Mouse (Mus musculus) erythroblast, embryonic 14.5 days (primary cell): ENCODE results near the gene Fcrlb. TPM values are rescaled to one million over a fixed set of nuclear protein-coding genes. Genes with fewer than 3 reads are reported as not detected.

Source experiments
- H3K27me3 ChIP-seq: 2 replicates; pipeline ENCODE4 v1.6.1; 2012; ENCODE audit warnings: inconsistent platforms; ENCODE audit not compliant: control insufficient read depth
- H3K36me3 ChIP-seq: 2 replicates; pipeline ENCODE4 v1.6.1; 2012; ENCODE audit warnings: mild to moderate bottlenecking, inconsistent platforms; ENCODE audit not compliant: control insufficient read depth
- H3K4me1 ChIP-seq: 2 replicates; pipeline ENCODE4 v1.6.1; 2012; ENCODE audit warnings: inconsistent platforms; ENCODE audit not compliant: control insufficient read depth
- H3K4me3 ChIP-seq: replicated peaks from 2 replicates; pipeline ENCODE3; 2012; ENCODE audit warnings: moderate library complexity, mild to moderate bottlenecking, inconsistent platforms
- H3K9me3 ChIP-seq: 2 replicates; pipeline ENCODE4 v1.6.1; 2012; ENCODE audit warnings: low read length, inconsistent platforms, mixed read lengths; ENCODE audit not compliant: control insufficient read depth
- GATA1 ChIP-seq: IDR thresholded peaks from 2 replicates; pipeline ENCODE4 v1.6.1; 2012; ENCODE audit warnings: low read length, inconsistent platforms, mixed read lengths
- TAL1 ChIP-seq: IDR thresholded peaks from 3 replicates; pipeline ENCODE4 v1.6.1; 2012; ENCODE audit warnings: low read length, inconsistent platforms, mixed read lengths
- polyA plus RNA-seq: library from polyadenylated mRNA; stranded (reverse); fragments of >175 nt; gene quantifications from 2 replicates; pipeline ENCODE4 v1.2.3, GENCODE M21; 2012

Gene Fcrlb
- polyA plus RNA-seq, 1 experiment: not detected

GRCm38 (mm10) chr1:170915657-170916056, 2.9 kb upstream of the Fcrlb start:
- H3K27me3 ChIP-seq: peaks cover 3% of the 10 kb centered on the region; the same call in 1 of the 2 replicates
- no peaks in the 10 kb centered on the region for H3K9me3 ChIP-seq
- no peaks in the 10 kb centered on the region for H3K4me1 ChIP-seq
- no peaks in the 10 kb centered on the region for H3K36me3 ChIP-seq
- TF ChIP-seq GATA1 (no peak), TAL1 (no peak)
- no peak overlapping the region for H3K4me3 ChIP-seq

DNA sequence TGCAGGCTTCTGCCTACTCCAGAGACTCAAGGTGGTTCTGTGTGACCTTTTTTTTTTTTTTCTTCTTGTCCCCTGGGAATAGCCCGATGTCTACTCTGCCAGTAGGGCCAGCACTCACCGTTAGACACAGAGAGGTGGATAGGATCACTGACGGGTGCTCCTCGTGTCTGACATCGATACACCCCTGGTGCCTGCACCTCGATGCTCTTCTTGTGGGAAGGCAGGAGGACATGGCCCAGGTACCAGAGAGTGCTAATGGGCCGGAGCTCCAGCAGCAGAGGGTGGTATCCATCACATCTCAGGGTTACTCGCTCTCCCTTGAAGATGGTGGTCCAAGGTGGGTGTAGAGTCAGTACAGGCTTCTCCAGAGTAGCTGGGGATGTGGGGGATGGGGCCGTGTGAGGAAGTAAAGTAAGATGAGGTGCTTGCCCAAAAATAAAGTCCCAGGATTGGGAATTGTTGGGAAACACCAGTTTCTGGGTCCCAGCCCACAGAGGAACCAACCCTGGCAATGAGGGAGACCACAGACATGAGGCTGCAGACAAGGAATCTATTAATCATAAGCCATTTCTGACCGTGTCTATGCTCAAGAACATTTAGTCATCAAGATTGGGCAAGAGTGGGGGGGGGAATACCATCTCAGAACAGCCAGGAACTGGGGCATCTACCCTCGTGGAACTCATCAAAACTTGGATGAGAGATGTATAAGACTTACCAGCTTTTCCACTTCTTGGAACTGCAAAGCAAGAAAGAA, 657 bp downstream of the Fcrlb start:
- H3K4me3 ChIP-seq: no peak overlapping the region
- peaks cover 3% of the 10 kb centered on the region for H3K4me1 ChIP-seq
- no peaks in the 10 kb centered on the region for H3K36me3 ChIP-seq
- TF ChIP-seq TAL1 (no peak), GATA1 (no peak)
- peaks cover 24% of the 10 kb centered on the region for H3K27me3 ChIP-seq
- H3K9me3 ChIP-seq: no peaks in the 10 kb centered on the region; the same call in 1 of the 2 replicates

GRCm38 (mm10) chr1:170908341-170908740, 4.4 kb downstream of the Fcrlb start:
- TF ChIP-seq TAL1 (no peak), GATA1 (no peak)
- Histone ChIP-seq H3K4me1 (peaks cover 3% of the 10 kb centered on the region), H3K4me3 (no peak overlapping the region), H3K27me3 (peaks cover 39% of the 10 kb centered on the region), H3K36me3 (no peaks in the 10 kb centered on the region), H3K9me3 (no peaks in the 10 kb centered on the region; the same call in 1 of the 2 replicates)

DNA sequence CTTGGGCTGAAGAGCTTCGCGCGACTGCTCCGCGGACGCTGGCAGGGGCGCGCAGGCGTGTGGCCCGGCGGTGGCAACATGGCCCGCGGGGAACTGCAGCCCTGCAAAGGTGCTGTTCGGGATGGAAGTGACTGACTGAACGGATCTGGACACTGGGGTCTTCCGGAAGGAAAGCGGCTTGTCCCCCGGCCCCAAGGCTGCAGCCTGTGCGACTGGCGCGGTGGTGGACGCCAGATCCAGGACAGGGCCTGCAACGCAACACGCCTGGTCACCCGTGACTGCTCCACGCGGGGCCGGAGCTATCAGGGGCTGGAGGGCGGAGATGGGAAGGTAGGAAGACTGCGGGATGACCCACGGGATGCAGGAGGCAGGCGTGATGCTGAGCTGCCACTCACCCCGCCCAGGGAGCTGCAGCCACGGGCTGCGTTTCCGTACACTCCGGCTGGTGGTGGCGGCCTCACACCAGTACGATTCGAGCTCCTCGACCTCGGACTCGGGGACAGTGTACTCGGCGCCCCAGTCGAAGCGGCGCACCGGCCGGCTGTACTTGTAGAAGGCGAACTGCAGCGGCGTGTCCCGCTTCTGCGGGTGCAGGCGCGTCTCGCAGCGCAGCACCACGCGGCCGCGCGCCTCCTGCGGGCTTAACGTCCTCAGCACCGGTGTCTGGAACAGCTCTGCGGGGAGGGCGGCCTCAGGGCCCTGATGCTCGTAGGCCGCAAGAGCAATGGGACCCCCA, 5.1 kb downstream of the Fcrlb start:
- no peak for TF ChIP-seq TAL1
- no peak for TF ChIP-seq GATA1
- H3K4me1 ChIP-seq: peaks cover 3% of the 10 kb centered on the region
- peaks cover 42% of the 10 kb centered on the region for H3K27me3 ChIP-seq
- no peaks in the 10 kb centered on the region for H3K36me3 ChIP-seq
- no peaks in the 10 kb centered on the region; the same call in 1 of the 2 replicates for H3K9me3 ChIP-seq
- H3K4me3 ChIP-seq: no peak overlapping the region

- no peaks in the 10 kb centered on the region; the same call in 1 of the 2 replicates for H3K9me3 ChIP-seq
- H3K36me3 ChIP-seq: no peaks in the 10 kb centered on the region
- H3K4me1 ChIP-seq: peaks cover 3% of the 10 kb centered on the region
- no peak overlapping the region for H3K4me3 ChIP-seq
- TF ChIP-seq GATA1 (no peak), TAL1 (no peak)
- peaks cover 45% of the 10 kb centered on the region for H3K27me3 ChIP-seq
Observed at GRCm38 (mm10) chr1:170907111-170907455, 5.7 kb downstream of the Fcrlb start.

GRCm38 (mm10) chr1:170903485-170903884, 9.3 kb downstream of the Fcrlb start:
- no peaks in the 10 kb centered on the region; the same call in 1 of the 2 replicates for H3K9me3 ChIP-seq

GRCm38 (mm10) chr1:170901536-170902238, 11.1 kb downstream of the Fcrlb start:
- Histone ChIP-seq H3K4me3 (no peak overlapping the region), H3K36me3 (no peaks in the 10 kb centered on the region), H3K4me1 (peaks cover 3% of the 10 kb centered on the region), H3K27me3 (peaks cover 40% of the 10 kb centered on the region), H3K9me3 (no peaks in the 10 kb centered on the region)
- TF ChIP-seq GATA1 (no peak), TAL1 (no peak)

More at GRCm38 (mm10) chr1:170903485-170903884, 9.3 kb downstream of the Fcrlb start:
- Histone ChIP-seq H3K4me3 (no peak overlapping the region), H3K36me3 (no peaks in the 10 kb centered on the region), H3K4me1 (peaks cover 6% of the 10 kb centered on the region), H3K27me3 (peaks cover 40% of the 10 kb centered on the region)
- TF ChIP-seq TAL1: no peak
- TF ChIP-seq GATA1: no peak

- no peak overlapping the region for H3K4me3 ChIP-seq
- peaks cover 3% of the 10 kb centered on the region for H3K4me1 ChIP-seq
- H3K27me3 ChIP-seq: peaks cover 39% of the 10 kb centered on the region
- TF ChIP-seq GATA1 (no peak), TAL1 (no peak)
- no peaks in the 10 kb centered on the region for H3K9me3 ChIP-seq
- no peaks in the 10 kb centered on the region for H3K36me3 ChIP-seq
Observed at GRCm38 (mm10) chr1:170900799-170901467, 11.8 kb downstream of the Fcrlb start.
